Mouse (Mus musculus): ENCODE data around the gene Bpifb6.

Gene Bpifb6

DNA sequence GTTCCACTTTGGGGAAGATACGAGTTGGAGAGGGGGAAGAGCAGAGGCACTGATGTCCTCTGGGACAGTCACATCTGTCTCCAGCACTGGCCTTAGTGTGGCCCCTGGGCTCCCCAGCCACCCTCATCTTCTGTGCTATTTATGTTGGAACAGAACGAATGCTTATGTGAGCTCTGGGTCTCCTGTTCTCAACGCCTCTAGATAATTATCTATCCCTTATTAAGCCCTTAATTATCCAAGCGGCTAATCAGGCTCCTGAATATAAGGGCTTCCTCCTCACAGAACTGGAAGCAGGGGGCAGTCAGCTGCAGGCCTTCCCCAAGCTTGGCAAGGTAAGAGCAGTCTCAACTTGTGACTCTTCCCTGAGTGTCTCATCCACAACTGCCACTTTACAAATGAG is at the start of gene Bpifb6:
Gene Bpifb6, plus strand, starts transcription at position 301 of the 400 bp plus-strand sequence.
- no peak for DNase-seq (ENCODE audit: low spot score in 2 of 2)

- DNase-seq (ENCODE audit: low spot score in 2 of 2): peak in 1 of 2 experiments; percentile 44
Observed at GRCm38 (mm10) chr2:153851030-153851360, 49.2 kb upstream of the Bpifb6 start.

DNA sequence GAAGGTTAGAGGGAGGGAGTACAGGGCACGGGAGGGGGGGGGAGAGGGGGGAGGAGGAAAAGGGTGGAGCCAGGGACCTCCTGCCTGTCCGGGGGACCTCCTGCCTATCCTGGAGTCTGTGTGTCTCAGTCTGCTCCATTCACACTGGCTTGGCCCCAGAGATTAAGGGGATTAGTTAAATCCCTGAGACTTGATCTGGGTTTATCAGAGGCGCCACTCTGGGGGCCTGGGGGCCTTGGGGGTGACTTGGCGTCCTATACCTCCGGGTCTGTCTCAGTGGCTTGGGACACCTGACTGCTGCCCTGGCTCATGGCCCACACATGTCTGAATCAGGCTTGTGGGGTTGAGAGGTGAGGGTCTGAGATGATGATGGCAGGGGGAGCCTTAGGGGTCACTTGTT is 46.6 kb upstream of the Bpifb6 start:
- no peak for DNase-seq (ENCODE audit: low spot score in 2 of 2)

- DNase-seq (ENCODE audit: low spot score in 2 of 2): no peak
Observed at GRCm38 (mm10) chr2:153859581-153859980, 40.6 kb upstream of the Bpifb6 start.

GRCm38 (mm10) chr2:153860315-153860714 is 39.9 kb upstream of the Bpifb6 start:
- DNase-seq (ENCODE audit: low spot score in 2 of 2): no peak

- no peak for DNase-seq (ENCODE audit: low spot score in 2 of 2)
Observed at GRCm38 (mm10) chr2:153860715-153861114, 39.5 kb upstream of the Bpifb6 start.

GRCm38 (mm10) chr2:153861960-153862359 is 38.2 kb upstream of the Bpifb6 start:
- DNase-seq (ENCODE audit: low spot score in 2 of 2): no peak

DNA sequence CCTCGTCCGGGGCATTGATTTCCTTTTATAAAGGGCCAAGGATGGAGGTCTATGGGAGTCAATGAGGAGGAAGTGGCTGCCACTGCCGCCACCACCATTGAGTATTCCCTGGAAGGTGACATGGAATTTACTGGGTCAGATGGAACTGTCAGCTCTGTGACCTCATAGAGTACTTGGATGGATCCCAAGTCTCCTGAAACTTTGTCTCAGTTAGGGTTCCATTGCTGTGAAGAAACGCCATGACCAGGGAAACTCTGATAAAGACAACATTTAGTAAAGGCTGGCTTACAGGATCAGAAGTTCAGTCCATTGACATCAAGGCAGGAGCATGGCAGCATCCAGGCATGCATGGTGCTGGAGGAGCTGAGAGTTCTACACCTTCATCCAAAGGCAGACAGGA is 29.2 kb upstream of the Bpifb6 start, which contains the start of gene Sun5:
Gene Sun5, minus strand, starts transcription at position 101 of the 400 bp plus-strand sequence.
- no peak for DNase-seq (ENCODE audit: low spot score in 2 of 2)

DNA sequence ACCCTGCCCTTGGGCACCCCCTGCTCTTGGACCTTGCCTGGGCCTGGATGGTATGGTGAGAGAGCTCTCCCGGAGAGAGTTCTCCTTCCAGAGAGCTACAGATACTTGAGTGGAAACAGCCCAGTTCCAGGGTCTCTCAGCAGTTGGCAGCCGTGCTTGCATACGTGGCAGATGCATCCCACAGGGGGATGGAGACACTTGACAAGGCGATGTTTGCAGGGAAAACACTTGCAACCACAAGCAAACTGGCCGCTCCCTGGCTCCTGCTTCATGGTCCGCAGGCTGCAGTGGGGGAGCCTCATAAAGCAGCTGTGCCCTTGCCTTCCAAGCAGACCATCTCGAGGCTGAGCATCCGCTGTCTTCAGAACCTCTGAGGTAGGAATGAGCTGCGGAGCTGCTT is 25.4 kb upstream of the Bpifb6 start, which contains the start of gene Bpifb2:
Gene Bpifb2, plus strand, starts transcription at position 301 of the 400 bp plus-strand sequence.
- no peak for DNase-seq (ENCODE audit: low spot score in 2 of 2)

DNA sequence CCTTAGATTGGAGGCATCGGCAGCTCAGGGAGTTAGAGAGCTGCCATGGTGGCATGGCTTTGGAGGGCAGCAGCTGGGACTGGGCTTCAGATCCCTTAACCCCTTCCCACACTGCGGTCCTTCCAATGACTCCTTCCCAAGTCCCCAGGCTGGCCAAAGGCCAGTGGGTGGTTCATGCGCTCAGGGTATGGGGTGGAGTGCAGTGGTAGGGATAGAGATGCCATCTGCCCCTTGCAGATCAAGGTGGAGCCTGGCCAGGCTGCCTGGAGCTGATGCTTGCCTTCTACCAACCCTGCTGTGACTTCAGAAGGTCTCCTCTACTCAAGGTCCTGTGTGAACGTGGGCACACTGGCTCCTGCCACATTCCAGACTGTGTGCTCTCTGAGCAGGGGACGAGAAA is 1.1 kb upstream of the Bpifb6 start:
- no peak for DNase-seq (ENCODE audit: low spot score in 2 of 2)

DNA sequence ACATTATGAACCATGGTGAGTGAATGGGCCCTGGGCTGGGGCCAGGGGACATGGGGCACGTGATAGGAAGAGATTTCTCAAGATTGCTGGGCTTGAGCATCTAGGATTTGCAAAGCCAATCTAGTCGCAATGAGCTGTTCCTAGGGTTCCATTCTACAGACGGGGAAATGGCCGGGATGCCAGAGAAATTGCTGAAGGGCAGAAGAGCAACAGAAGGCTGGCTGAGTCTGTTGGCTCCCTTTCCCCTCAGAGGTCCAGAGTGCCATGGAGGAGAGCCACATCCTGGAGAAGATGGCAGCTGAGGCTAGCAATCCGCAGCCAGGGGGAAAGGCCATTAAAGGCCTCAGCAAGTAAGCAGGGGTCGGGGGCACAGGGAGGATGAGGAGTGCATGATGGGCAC is 2.5 kb downstream of the Bpifb6 start:
- no peak for DNase-seq (ENCODE audit: low spot score in 2 of 2)

GRCm38 (mm10) chr2:153906626-153907025 is 6.4 kb downstream of the Bpifb6 start:
- no peak for DNase-seq (ENCODE audit: low spot score in 2 of 2)

GRCm38 (mm10) chr2:153914151-153914550 is 14.0 kb downstream of the Bpifb6 start:
- DNase-seq (ENCODE audit: low spot score in 2 of 2): no peak

- DNase-seq (ENCODE audit: low spot score in 2 of 2): no peak
Observed at GRCm38 (mm10) chr2:153917930-153918329, 17.7 kb downstream of the Bpifb6 start, which contains the start of gene Bpifb3. Bpifb3 (plus strand) TSS chr2:153918230.

DNA sequence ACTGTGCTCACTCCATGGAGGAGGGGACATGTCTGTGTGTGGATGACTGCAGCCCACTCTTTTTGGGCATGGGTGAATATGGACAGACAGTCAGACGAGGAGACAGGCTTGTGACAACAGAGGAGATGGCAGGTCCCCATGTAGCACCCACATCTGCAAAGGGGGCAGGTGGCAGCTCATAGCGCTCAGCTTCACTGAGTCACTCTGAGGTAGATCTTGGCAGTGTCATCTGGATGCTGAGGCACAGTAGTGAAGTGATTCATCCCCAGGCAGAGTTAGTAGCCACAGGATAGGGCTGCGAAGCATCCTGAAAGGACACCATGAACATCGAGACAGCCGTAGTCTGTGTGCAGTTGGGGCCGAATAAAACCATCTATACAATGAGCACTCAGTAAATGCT is 21.1 kb downstream of the Bpifb6 start:
- DNase-seq (ENCODE audit: low spot score in 2 of 2): no peak

GRCm38 (mm10) chr2:153929871-153930413 is 29.8 kb downstream of the Bpifb6 start:
- DNase-seq (ENCODE audit: low spot score in 2 of 2): peak in 1 of 2 experiments; percentile 20

- DNase-seq (ENCODE audit: low spot score in 2 of 2): no peak
Observed at GRCm38 (mm10) chr2:153931125-153931524, 30.9 kb downstream of the Bpifb6 start.

GRCm38 (mm10) chr2:153933311-153933710 is 33.1 kb downstream of the Bpifb6 start:
- DNase-seq (ENCODE audit: low spot score in 2 of 2): no peak

DNA sequence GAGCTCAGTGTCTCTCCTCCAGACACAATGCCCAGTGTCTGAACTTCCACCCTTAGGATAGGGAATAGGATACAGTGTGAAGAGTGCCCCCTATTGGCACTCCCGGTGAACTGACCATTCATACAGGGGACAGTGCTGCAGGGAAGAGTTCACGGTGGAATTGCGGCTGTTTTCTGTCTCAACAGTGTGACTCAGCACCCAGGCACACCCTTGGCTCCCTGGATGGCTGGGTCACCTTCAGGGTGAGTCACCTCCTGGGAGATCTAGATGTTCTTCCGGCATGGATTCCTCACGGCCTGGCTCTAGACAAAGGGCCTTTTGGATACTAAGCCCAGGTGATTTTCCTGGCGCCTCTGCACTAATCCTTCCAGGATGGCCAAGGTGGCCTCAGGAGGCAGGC is 35.2 kb downstream of the Bpifb6 start:
- peak in 1 of 2 experiments; percentile 1 for DNase-seq (ENCODE audit: low spot score in 2 of 2)

GRCm38 (mm10) chr2:153937843-153938242 is 37.7 kb downstream of the Bpifb6 start, which contains the start of gene Bpifb4:
Bpifb4 (plus strand) TSS chr2:153938212.
- DNase-seq (ENCODE audit: low spot score in 2 of 2): no peak

- DNase-seq (ENCODE audit: low spot score in 2 of 2): peak in 1 of 2 experiments; percentile 39
Observed at GRCm38 (mm10) chr2:153943537-153943936, 43.3 kb downstream of the Bpifb6 start.

- DNase-seq (ENCODE audit: low spot score in 2 of 2): no peak
Observed at GRCm38 (mm10) chr2:153944567-153944966, 44.4 kb downstream of the Bpifb6 start.

- DNase-seq (ENCODE audit: low spot score in 2 of 2): peak in 1 of 2 experiments; percentile 54
Observed at GRCm38 (mm10) chr2:153952897-153953296, 52.7 kb downstream of the Bpifb6 start.

DNA sequence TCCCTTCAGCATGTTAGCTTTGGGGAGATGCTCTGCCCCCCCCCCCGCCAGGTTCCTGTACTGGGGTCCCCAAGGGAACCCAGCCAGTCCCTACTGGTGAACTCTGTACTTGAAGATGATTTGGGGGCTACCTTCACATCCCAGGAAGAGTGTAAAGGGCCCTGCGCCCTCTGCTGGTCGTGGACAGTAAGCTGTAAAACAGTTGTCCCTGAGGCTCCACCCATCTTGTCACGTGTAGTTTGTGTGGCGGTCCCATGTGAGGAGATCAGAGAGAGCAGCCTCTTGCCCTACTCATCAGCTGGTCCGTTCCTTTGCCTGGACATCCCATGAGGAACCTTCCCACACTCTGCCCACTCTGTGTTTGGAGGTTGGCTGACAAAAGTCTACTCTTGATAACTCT is 53.6 kb downstream of the Bpifb6 start:
- DNase-seq (ENCODE audit: low spot score in 2 of 2): peak in 1 of 2 experiments; percentile 9

All from urinary bladder, adult 18-20 months (tissue).